Mouse (Mus musculus) gastrocnemius, postnatal 25 days (tissue): Measurements from ENCODE around the gene Cttnbp2. TPM values are rescaled to one million over a fixed set of nuclear protein-coding genes. Genes with fewer than 3 reads are reported as not detected.
"Not testable (repeated sequence)": the region's sequence is repeated elsewhere in the genome, so short reads cannot be mapped to it uniquely, and the experiment has no call there.

Experiments used
- DNase-seq: peaks from one replicate; pipeline ENCODE4 v3.0.0; 2022
- total RNA-seq, 2 experiments: library from RNA; stranded (reverse); gene quantifications; 1 replicate in 1 of 2; 2 replicates in 1 of 2; pipeline ENCODE4 v1.2.3; 2021

Gene Cttnbp2
- total RNA-seq, 2 experiments from 2014 or later = 1.0 to 1.2 TPM

DNA sequence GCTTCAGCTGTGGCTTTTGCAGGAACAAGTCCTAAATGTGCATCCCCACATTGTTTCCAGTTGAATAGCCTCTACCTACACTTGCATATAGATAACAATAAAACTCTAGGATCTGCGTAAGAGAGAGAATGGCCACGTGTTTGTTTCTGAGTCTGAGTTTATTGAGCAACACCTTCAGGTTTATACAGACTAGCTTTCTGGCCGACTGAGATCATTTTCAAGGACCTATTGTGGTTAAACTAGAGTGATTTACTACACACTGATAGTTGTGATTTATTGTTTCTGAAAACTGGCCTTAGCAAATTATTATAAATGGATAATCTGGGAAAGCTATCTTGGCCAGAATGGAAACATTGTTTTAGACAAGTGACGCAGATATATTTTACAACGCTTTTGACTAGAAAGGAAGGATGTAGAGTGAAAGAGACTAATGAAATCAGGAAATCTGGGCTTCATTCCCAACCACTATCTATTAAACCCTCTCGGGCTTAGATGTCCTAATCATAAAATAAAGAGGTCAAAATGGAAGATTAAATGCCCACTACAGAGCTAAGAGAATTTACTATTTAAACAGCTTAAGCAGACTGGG lies 96.7 kb downstream of the Cttnbp2 start:
- no peak for DNase-seq

DNA sequence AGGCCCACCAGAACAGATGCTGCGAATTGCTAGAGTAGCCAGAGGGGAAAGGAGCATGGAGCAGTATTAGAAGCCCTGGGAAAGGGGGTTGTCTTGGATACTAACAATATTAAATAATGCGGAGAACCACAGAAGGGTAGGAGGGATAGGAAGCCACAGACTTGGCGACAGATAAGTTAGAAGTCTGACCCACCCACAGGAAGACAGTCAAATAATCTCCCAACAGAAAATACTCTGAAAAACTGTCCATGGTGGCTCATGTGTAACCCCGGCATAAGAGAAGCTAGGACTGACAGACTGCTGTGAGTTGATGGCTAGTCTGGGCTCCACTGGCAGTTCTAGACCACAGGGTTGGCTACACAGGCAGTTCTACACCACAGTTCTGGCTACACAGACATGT lies 98.7 kb downstream of the Cttnbp2 start:
- no peak for DNase-seq

DNA sequence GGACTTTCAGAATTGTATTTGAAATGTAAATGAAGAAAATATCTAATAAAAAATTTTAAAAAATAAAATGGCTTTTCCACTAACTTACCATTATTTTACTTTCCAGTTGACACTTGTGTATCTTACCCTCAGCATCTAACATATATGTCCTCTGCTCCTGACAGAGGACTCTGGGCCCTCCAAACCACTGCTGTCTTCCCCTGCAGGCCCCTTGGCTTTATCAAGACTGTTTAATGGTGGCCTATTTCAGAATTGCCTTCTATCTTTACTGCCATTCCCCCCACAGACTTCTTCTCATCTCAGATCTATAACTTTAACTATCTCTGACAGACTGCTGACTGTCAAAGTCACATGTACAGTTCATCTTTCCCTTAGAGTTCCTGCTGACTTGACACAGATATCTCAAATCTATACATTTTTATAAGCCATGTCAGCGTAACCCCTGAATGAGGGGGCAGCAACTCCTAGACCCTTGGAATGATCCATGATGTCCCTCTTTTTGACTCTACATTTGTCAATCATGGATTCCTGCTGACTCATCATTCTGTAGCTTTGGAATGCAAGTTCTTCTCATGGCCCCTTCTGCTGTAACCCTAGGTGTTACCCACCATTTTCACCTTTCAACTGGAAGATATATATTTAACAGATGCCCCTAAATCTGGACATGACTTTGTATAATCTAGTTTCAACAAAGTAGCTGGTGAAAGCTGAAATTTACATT lies 103.0 kb downstream of the Cttnbp2 start:
- no peak for DNase-seq

DNA sequence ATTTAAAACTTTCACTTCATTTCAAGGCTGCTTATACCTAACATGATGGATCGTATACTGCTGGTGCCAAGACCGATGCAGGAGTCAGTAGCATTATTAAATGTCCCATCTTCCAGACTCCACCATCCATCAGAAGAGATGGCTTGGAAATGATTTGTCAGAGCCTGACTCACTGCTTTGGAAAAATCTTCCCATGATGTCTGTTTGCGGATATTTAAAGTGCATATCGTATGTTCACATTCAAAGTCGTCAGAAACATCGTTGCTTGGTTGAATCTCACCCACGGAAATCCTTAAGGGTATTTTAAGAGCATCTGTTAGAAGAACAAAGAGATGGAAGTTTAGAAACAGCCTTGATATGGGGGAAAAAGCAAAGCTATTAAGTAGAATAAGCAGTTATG lies 106.2 kb downstream of the Cttnbp2 start:
- no peak for DNase-seq

DNA sequence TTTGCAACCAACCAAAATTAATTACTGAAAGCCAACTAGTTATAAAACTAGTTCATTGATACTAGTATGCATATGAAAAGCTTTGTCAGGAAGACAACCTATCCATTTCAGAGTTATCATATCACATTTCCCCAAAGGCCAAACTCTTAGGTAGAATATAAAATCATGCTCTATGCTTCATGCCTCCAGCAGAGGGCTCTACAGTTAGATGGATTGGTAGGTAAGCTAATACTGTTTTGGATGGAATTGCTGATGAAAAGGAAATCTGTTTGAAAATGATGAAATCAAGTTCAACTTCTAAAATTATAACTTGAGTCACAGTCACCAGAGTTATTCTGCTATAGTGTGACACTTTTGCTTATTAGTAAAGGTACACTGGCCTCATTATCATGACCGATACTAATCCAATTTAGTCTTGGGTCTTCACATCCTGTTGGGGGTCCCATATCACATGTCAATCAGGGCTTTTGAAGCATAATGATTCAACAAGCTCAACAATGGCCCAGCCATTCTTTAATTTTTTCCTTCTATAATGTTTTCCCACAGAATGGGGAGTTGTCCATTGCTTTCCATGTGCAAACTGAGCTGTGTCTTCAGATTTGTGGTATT lies 113.5 kb downstream of the Cttnbp2 start:
- DNase-seq = no peak

DNA sequence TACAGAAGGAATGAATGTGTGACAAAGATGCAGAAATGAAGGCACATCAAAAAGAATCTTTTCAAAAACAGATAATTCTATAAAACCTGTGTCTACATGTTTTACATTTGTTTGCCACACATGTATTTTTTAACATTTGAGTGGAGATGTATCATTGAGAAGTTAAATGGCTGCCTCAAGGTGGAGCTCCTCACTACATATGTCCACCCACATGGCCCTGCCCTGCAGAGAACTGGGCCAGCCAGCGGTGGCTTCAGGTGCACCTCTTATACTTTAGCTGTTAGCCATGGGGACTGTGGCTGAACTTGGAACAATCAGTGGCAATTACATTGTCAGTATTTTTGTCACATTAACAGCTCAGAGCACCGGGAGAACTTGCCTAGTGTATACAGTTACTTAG lies 133.3 kb downstream of the Cttnbp2 start:
- DNase-seq = no peak

DNA sequence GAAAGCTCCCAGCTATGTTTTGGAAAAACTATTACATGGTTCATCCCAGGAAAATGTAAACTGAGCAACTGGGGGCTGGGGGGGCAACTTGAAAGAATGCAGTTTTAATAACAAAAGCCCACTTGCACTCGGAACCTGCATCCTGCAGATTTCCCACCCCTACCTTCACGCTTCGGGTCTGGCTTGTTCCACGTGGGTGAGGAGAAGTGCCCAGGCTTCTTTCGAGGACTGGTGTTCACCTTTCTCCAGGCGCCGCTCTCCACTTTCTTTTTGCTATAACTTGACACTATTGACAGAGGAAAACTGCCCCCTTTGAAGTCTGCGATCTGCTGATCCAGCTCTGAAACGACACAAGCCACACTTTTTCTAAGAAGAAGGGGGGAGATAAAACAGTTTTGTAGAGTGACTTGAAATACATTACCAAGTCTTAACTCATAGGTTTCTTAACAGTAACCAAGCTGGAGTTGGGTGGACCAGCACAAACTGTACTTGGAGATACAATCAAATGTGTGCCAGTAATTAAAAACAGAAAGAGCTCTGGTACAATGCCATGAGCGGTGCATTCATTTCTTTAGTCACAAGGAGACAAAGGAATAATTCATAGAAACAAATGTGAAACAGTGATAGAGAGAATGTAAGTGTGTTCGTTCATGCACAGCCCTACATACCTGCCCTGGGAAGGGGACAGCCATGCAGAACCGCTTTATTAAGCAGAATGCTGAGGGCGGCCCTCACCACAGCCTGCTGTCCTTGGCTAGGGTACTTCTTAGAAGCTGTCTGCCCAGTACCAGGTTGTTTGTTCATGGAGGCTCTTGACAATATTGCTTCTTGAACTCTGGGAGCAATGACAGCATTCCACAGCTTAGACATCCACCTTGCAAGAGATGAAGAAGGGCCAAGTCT lies 134.1 kb downstream of the Cttnbp2 start:
- no peak for DNase-seq

DNA sequence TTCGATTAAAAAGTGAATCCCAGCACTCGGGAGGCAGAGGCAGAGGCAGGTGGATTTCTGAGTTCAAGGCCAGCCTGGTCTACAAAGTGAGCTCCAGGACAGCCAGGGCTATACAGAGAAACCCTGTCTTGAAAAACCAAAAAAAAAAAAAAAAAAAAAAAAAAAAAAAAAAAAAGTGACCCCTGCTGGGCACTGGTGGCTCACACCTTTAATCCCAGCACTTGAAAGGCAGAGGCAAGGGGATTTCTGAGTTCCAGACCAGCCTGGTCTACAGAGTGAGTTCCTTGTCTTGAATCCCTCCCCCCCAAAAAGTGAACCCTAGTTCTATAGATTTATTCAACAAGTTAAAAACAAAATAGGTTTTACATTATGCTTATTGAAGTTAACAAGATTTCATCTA lies 136.9 kb downstream of the Cttnbp2 start:
- not testable (repeated sequence) for DNase-seq

DNA sequence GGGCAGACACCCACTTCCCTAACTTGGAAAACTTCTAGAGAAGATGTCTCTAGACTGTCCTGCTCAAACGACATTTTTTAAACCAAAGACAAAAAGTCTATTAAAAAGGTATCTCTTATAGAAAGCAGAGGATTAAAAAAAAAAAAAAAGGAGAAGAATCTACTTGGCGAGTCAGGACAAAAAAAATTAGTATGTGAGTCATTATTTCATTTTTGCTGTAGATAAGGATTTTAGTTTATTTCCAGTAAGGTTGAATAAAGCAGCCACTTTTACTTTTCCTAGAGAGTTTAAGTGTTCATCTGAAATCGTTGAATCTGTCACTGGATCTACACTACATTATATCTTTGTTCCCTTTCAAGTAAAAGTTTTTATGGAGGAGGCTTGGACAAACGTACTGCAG lies 139.9 kb downstream of the Cttnbp2 start:
- DNase-seq = no peak

DNA sequence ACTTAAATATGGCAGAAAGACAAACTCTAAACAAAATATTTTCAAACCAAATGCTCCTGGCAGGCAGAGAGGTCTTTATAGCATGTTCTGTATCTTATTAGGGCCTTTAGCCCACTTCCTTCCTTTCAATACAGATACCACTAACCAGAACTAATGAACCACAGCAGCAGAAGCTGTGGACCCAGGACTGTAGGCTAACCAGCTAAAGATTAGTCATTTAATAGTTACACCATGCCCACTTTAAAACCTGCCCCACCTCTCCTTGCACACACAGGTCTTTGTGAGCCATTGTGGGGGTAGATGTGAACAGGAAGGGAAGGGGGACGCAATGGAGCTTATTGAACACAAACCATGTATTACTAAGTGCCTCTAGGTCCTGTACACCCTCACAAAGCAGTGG lies 141.0 kb downstream of the Cttnbp2 start:
- DNase-seq = no peak

DNA sequence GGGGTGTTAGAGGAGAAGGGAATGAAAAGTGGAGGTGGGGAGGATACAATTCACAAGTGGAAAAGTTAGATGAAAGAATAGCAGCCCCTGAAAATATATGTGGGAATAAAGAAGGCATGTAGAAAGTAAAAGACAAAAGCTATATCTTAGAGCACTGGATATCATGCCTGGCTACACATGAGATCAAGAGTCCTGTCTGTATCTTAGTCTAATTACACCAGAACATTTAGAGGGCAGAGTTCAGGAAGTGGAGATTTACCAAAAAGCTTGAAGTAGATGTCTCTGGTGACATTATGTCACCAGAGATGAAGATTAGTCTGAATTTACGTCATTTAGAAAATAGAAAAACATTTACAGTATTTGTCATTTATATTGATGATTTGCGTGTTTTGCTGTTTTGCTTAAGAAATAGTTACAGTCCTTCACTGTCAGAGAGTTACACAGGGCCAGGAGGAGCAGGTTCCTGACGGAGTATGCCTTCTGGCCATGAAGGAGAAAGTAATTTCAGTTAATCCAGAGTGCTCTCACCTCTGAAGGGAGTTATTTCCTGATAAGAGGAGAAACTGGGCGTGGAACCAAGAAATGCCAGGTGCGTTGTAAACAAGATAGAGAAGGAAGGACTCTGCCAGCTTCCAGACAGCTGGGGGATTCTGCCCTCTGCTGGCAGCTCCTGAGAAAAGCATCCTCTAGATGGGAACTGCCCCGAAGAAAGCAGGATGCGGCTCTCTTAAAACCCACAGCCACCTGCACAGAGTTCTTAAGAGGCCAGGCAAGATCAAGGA lies 142.0 kb downstream of the Cttnbp2 start:
- DNase-seq = no peak

DNA sequence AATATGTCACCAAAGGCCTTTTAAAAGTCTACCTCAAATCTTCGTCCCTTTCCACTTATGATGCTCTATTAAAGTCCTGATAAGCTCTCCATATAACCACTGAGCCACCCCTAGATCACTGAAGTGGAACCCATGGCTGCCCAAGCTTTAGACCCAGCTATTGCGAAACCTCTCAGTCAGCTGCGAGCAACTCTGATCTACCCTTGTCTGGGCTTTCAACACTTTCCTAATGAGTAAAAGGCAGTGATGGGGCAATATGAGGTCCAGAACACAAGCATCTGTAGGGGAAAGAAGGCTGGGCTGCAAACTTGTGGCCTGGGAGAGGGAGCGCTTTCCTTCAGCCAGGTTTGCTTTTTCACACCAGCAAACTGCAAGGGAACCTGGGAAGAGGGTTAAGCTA lies 144.9 kb downstream of the Cttnbp2 start:
- DNase-seq = no peak

DNA sequence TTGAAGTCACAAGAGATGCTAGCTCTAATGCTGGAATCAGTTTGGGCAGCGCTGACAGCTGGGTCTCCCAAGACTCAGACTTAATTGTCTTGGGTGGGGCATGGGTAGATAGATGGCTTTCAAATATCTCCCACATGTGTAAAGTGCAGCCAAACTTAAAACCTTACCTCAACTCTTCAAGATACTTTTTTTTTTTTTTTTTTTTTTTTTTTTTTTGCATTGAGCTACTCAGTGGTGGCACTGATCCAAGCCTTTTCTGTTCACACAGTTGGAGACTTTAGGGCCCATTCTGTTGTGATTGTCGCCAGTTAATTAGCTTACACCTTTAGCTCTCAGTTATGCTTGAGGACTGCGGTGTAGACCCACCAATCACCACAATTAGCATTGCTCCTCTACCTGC lies 145.6 kb downstream of the Cttnbp2 start:
- no peak for DNase-seq

DNA sequence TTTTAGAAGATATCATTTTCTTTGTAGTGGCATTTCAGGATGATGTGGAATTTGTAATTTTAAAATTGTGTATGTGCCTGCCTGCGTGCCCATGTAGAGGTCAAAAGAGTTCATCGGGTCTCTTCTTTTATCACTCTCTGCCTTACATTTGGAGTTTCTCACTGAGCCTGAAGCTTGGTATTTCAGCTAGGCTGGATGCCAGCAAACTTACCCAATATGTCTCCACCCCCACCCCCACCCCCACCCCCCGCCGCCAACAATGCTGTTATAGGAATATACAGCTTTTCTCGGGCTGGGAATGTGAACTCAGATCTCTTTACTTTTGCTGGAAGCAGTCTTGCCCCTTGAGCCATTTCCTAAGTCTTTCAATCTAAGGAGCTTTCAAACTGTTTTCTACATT lies 152.4 kb downstream of the Cttnbp2 start:
- no peak for DNase-seq

DNA sequence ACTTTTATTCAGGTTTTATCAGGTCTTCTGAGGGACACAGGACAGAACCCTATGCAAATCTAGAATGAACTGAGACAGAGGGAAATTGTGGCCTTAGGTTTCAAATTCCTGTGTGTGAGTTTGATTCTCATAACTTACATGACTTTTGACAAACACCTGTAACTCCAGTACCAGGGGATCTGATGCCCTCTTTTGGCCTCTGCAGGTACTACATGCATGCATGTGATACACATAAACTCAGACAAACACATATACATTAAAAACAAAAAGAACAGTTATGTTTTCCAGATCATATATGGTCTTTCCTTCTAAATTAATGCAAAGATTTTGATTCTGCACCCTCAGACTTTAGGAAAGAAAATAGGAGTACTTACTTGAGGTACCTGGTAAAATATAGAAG lies 153.7 kb downstream of the Cttnbp2 start:
- no peak for DNase-seq

DNA sequence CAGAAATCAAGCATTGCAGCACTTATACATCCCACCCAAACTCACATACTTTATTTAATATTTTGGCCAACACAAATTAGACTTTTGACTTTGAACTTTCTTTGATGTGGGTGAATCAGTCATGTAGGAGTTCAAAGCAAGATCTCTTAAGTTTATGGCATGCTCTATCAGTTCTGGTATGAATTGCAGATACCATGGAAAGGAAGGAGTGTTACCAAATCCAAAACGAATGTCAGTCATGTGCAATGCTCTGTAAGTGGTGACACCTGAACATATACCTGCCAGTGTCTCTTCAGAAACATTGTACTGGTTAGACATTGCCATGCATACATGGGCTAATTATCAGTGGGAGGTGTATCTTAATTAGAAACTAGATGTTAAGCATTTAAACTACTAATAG lies 154.5 kb downstream of the Cttnbp2 start:
- no peak for DNase-seq

DNA sequence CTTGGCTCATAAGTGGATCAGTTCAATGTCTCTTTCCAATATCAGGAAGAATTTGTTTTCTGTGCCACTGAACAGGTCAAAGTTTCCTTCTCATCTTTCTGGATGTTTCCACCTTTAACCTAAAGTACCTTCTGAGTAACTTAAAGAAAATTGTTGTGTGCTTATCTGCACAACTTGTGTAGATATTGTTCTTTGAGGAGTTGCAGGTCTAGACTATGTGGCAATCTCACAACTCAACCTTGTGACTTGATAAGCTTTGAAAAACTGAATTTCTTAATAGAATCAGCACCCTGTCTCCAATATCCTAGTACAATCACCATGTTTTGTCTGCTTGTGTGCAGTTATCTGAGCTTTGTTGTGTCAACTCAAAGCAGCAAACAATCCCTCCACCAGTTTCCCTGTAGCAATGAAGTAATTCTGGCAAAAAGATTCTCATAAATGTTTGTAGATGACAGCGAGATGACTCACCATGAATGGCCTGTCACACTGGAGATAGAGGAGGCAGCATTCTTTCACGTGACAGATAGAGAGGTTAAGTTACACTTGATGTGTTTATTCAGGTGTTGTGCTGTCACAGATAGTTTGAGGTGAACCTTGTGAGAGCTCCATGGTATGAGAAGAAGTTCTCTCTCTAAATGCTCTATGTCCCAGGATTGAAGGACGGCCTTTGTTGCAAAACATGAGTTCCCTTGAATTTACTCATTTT lies 165.3 kb downstream of the Cttnbp2 start:
- no peak for DNase-seq

DNA sequence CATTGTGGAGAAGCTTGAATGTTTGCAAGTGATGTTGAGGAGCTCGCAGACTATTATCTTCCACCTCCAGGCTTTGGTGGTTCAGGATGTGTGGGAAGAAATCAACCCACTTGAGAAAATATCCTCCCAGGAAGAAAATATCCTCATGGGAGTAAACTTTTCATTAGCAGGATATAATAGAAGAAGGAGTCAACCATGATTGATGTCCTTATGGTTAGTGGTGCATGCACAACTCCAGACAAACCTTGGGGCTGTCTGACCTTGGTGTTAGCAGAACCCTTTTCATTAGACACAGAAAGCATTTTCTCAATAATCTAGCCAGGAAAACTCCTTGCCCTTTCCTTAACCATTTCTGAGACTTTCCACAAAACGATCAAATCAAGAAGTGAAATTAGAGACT lies 170.4 kb downstream of the Cttnbp2 start:
- DNase-seq = no peak

DNA sequence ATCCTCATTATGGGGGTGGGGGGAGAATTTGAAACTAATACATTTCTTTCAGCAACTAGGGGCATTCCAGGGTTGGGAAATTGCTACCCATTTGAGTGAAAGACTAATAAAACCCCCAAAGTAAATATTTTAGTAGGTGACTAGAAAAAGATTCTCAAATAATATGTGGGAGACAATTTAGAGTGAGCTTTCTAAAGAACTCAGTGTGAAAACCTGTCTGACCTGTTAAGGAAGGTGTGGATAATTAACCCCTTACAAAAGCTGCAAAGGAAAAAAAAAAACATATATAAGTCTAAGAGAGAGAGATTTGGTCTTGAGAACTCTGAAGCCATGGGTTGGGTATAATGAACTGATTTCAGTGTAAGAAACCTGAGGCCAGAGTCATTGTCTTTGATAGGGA lies 176.3 kb downstream of the Cttnbp2 start:
- DNase-seq = no peak

DNA sequence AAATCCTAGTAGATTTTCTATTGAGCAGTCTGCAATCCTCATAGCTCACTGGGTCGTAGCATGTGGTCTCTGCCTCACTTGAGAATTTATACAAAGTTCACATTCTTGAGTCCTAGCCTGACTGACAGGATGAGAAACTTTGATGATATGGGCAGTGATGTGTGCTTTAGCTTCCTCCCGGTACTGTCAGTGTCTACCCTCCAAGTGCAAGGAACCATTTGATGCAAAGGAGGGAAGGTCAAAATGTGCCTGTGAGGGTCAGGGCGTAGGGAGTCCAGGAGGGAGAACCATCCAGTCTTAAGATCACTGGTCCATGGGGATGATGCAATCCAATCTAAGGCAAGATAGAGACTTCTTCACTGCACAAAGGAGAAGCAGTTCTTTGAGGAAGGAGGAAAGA lies 179.2 kb downstream of the Cttnbp2 start:
- DNase-seq = no peak

DNA sequence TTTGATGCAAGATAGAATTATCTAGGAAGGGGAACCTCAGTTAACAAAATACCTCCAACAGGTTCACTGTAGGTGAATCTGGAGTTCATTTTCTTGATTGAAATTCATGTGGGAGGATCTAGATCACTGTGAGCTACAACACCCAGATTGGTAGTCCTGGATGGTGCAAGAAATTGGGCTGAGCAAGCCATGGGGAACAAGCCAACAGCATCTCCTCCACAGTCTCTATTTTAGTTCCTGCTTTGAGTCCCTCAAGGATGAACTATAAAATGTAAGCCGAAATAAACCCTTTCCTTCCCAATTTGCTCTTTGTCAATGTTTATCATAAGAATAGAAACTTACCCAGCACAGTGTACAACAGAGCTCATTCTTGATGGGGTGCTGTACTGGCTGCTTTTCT lies 191.7 kb downstream of the Cttnbp2 start:
- no peak for DNase-seq
